Mouse (Mus musculus): Measurements from ENCODE around the gene Peak1. TPM values are rescaled to one million over a fixed set of nuclear protein-coding genes. Genes with fewer than 3 reads are reported as not detected.
A peak's percentile ranks its signal among the peaks of the same experiment; 100 is the strongest.

Peak1 gene
- polyA plus RNA-seq, 1 experiment = 6.3 TPM

GRCm38 (mm10) chr9:56414322-56414721 lies 3.5 kb downstream of the Peak1 start:
- DNase-seq (ENCODE audit: low read depth) = no peak
- TF ChIP-seq POLR2A (IDR thresholded peaks at IDR 0.05; ENCODE audit: borderline replicate concordance, extremely low read depth, insufficient read depth, insufficient read length, poor library complexity, severe bottlenecking) (no peak), CTCF (IDR thresholded peaks at IDR 0.05; ENCODE audit: borderline replicate concordance, extremely low read depth, insufficient read depth, insufficient read length) (no peak)

DNA sequence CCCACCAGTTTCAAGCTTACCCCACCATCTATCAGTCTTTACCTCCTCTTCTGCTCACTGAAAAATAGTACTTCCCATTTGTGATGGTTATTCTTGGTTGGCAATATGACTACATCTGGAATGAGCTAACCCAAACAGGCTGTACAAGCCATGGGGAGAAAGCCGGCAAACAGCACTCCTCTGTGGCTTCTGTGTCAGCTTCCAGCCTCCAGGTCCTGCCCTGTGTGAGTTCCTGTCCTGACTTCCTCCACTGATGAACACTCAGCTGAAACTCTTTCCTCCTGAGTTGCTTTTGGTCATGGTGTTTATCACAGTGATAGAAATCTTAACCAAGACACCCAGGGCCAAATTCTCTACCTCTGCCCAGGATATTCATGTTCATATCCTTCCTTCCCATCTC lies 5.2 kb downstream of the Peak1 start:
- DNase-seq (ENCODE audit: low read depth) = no peak
- TF ChIP-seq CTCF (IDR thresholded peaks at IDR 0.05; ENCODE audit: borderline replicate concordance, extremely low read depth, insufficient read depth, insufficient read length) (no peak), POLR2A (IDR thresholded peaks at IDR 0.05; ENCODE audit: borderline replicate concordance, extremely low read depth, insufficient read depth, insufficient read length, poor library complexity, severe bottlenecking) (no peak)

- TF ChIP-seq CTCF (IDR thresholded peaks at IDR 0.05; ENCODE audit: borderline replicate concordance, extremely low read depth, insufficient read depth, insufficient read length) (no peak), POLR2A (IDR thresholded peaks at IDR 0.05; ENCODE audit: borderline replicate concordance, extremely low read depth, insufficient read depth, insufficient read length, poor library complexity, severe bottlenecking) (no peak)
- no peak for DNase-seq (ENCODE audit: low read depth)
These were observed 7.9 kb downstream of the Peak1 start for GRCm38 (mm10) chr9:56409928-56410327.

DNA sequence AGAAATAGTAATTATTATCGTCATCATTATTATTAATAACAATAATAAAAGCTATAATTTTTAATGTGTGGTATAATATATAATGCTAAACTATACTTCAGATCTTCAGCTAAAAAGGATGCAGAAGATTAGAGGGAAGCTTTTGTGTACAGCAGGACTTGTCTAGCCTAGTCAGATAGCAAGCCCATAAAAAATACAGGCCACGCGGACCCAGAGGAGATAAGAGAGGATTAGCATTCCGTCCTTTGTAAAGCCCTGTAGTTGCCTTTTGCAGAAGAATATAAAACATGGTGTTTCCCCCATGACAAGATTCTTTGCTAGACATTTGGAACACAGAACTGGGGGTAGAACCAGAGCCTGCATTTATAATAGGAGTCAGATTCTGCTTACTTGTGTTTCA lies 13.2 kb downstream of the Peak1 start:
- DNase-seq (ENCODE audit: low read depth) = no peak
- TF ChIP-seq POLR2A (IDR thresholded peaks at IDR 0.05; ENCODE audit: borderline replicate concordance, extremely low read depth, insufficient read depth, insufficient read length, poor library complexity, severe bottlenecking) (no peak), CTCF (IDR thresholded peaks at IDR 0.05; ENCODE audit: borderline replicate concordance, extremely low read depth, insufficient read depth, insufficient read length) (no peak)

DNA sequence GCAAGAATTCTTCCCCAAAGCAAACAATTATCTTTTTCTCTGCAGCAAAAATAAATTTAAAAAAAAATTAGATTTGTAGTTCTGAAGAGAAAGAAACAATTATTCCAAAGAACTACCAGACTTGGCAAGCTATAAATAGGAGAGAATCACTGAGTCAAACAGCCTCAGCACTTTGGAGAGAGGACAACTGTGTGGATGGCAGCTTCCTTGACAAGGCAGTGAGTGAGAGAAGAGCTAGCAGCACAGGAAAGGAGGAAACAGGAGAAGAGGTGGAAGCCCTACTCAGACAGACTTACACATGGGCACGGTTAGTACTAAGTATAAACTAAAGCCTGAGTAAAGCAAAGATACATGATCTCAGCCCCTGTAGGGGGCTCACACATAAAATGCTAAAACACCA lies 21.6 kb downstream of the Peak1 start:
- TF ChIP-seq POLR2A (IDR thresholded peaks at IDR 0.05; ENCODE audit: borderline replicate concordance, extremely low read depth, insufficient read depth, insufficient read length, poor library complexity, severe bottlenecking) (no peak), CTCF (IDR thresholded peaks at IDR 0.05; ENCODE audit: borderline replicate concordance, extremely low read depth, insufficient read depth, insufficient read length) (no peak)
- no peak for DNase-seq (ENCODE audit: low read depth)

DNA sequence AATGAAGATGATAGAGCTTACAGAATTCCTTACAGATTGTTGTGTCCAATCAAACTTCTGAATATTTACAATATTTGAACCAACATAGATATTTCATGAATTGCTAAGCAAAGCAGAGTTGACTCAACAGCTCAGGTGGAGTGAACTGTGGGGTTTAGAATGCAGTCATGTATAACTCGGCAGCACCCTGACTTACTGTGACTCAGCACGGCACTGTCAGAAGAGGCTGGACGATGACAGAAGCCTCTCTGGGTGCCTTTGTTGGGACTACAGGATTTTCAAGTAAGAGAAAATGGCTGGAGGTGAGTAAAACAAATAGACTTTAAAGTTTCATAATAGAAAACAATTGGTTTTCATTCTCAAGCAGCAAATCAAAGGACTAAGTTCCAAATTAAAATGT lies 25.0 kb downstream of the Peak1 start:
- TF ChIP-seq POLR2A (IDR thresholded peaks at IDR 0.05; ENCODE audit: borderline replicate concordance, extremely low read depth, insufficient read depth, insufficient read length, poor library complexity, severe bottlenecking) (no peak), CTCF (IDR thresholded peaks at IDR 0.05; ENCODE audit: borderline replicate concordance, extremely low read depth, insufficient read depth, insufficient read length) (no peak)
- DNase-seq (ENCODE audit: low read depth) = no peak

GRCm38 (mm10) chr9:56382786-56383185 lies 35.1 kb downstream of the Peak1 start:
- peak; percentile 78 for DNase-seq (ENCODE audit: low read depth)
- TF ChIP-seq POLR2A (IDR thresholded peaks at IDR 0.05; ENCODE audit: borderline replicate concordance, extremely low read depth, insufficient read depth, insufficient read length, poor library complexity, severe bottlenecking) = no peak
- no peak for TF ChIP-seq CTCF (IDR thresholded peaks at IDR 0.05; ENCODE audit: borderline replicate concordance, extremely low read depth, insufficient read depth, insufficient read length)

DNA sequence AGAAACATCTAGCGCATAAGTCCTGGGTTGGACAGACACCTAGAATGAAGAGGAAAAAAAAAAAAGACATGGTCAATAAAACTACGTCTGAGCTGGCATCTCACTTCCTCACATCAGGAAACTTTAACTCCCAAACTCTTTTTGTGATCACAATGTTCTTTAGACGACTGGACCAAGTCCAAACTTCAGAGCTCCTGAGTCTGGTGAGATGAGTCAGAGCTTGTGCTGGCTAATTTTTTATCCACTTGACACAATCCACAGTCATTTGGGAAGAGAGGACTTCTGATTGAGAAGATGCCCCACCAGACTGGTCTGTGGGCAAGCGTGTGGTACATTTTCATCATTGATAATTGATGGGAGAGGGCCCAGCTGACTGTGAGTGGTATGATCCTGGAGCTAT lies 43.5 kb downstream of the Peak1 start:
- DNase-seq (ENCODE audit: low read depth) = no peak
- no peak for TF ChIP-seq CTCF (IDR thresholded peaks at IDR 0.05; ENCODE audit: borderline replicate concordance, extremely low read depth, insufficient read depth, insufficient read length)
- no peak for TF ChIP-seq POLR2A (IDR thresholded peaks at IDR 0.05; ENCODE audit: borderline replicate concordance, extremely low read depth, insufficient read depth, insufficient read length, poor library complexity, severe bottlenecking)

DNA sequence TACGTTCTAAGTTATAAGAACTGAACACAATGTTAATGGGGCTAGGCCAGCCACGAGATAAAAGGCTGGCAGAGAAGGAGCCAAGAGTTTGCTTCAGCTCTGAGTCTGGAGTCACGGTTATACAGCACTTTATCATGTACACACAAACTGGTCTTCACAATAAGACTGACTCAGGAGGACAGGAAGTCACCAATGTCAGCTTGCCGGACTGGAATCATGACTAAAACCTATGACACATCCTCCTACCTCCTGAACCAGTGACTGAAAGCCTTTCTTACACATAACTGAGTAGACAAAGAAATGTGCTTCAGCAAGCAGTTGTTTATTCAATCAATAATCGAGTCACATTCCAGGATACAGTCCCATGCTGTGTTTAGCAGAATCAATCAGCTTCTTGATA lies 47.2 kb downstream of the Peak1 start:
- no peak for TF ChIP-seq POLR2A (IDR thresholded peaks at IDR 0.05; ENCODE audit: borderline replicate concordance, extremely low read depth, insufficient read depth, insufficient read length, poor library complexity, severe bottlenecking)
- no peak for TF ChIP-seq CTCF (IDR thresholded peaks at IDR 0.05; ENCODE audit: borderline replicate concordance, extremely low read depth, insufficient read depth, insufficient read length)
- DNase-seq (ENCODE audit: low read depth) = peak; percentile 3

- TF ChIP-seq CTCF (IDR thresholded peaks at IDR 0.05; ENCODE audit: borderline replicate concordance, extremely low read depth, insufficient read depth, insufficient read length) = no peak
- no peak for TF ChIP-seq POLR2A (IDR thresholded peaks at IDR 0.05; ENCODE audit: borderline replicate concordance, extremely low read depth, insufficient read depth, insufficient read length, poor library complexity, severe bottlenecking)
- no peak for DNase-seq (ENCODE audit: low read depth)
These were observed 49.1 kb downstream of the Peak1 start for GRCm38 (mm10) chr9:56368814-56369213.

DNA sequence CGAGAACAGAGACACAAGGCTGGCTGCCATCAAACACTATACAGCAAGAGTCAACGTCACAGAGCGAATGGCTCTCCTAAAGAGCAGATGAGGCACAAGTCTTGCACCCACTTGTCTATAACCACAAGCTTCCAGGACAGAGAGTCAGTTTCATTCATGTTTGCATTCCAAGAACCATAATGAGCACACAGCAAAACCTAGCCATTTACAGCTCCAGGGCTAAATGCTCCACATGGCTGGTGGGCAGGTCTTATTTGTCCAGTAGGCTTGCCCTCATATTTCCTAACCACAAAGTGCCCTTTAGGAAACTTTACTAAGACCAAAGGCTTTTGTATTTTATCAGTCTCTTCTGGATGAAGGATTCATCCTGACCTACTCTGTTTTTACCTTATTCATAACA lies 54.6 kb downstream of the Peak1 start:
- TF ChIP-seq POLR2A (IDR thresholded peaks at IDR 0.05; ENCODE audit: borderline replicate concordance, extremely low read depth, insufficient read depth, insufficient read length, poor library complexity, severe bottlenecking) = no peak
- no peak for TF ChIP-seq CTCF (IDR thresholded peaks at IDR 0.05; ENCODE audit: borderline replicate concordance, extremely low read depth, insufficient read depth, insufficient read length)
- DNase-seq (ENCODE audit: low read depth) = no peak

DNA sequence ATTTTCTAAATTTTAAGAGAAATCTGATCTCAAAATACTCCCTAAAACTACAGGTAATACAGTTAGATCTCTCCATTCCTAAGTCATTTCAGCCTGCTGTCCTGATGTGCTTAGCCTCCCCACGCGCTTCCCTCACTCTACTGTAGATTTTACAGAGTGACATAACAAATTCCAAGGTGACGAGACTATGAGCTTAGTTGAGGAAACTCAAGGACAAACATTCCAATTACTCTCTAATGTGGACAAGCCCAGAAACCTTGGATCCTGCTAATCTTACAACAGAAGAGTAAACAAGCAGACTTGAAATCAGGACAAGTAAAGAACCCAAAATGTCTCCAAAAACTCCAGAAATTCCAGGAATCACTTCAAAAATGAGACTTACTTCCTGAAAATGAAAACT lies 58.6 kb downstream of the Peak1 start:
- DNase-seq (ENCODE audit: low read depth) = no peak
- TF ChIP-seq POLR2A (IDR thresholded peaks at IDR 0.05; ENCODE audit: borderline replicate concordance, extremely low read depth, insufficient read depth, insufficient read length, poor library complexity, severe bottlenecking) = no peak
- no peak for TF ChIP-seq CTCF (IDR thresholded peaks at IDR 0.05; ENCODE audit: borderline replicate concordance, extremely low read depth, insufficient read depth, insufficient read length)

GRCm38 (mm10) chr9:56355186-56355585 lies 62.7 kb downstream of the Peak1 start:
- TF ChIP-seq POLR2A (IDR thresholded peaks at IDR 0.05; ENCODE audit: borderline replicate concordance, extremely low read depth, insufficient read depth, insufficient read length, poor library complexity, severe bottlenecking) = no peak
- no peak for TF ChIP-seq CTCF (IDR thresholded peaks at IDR 0.05; ENCODE audit: borderline replicate concordance, extremely low read depth, insufficient read depth, insufficient read length)
- DNase-seq (ENCODE audit: low read depth) = no peak

All from brain, embryonic 14.5 days (tissue).